Mouse (Mus musculus) natural killer cell, adult 2 months (primary cell): ENCODE results near the gene Shank2.

Experiments used
- DNase-seq, 2 experiments: peaks; one replicate each; pipeline ENCODE4 v3.0.0; 2022; ENCODE audit warnings: low spot score in 2 of 2

The Shank2 gene

GRCm38 (mm10) chr7:144106352-144107011, 104.8 kb downstream of the Shank2 start:
- DNase-seq, result no peak

- DNase-seq, result no peak
Observed at GRCm38 (mm10) chr7:144108141-144108540, 106.4 kb downstream of the Shank2 start.

GRCm38 (mm10) chr7:144111026-144111604, 109.4 kb downstream of the Shank2 start:
- DNase-seq, result no peak

- DNase-seq, result no peak
Observed at GRCm38 (mm10) chr7:144111981-144112380, 110.3 kb downstream of the Shank2 start.

GRCm38 (mm10) chr7:144114230-144114629, 112.5 kb downstream of the Shank2 start:
- no peak for DNase-seq

- DNase-seq, result no peak
Observed at GRCm38 (mm10) chr7:144119562-144119961, 117.8 kb downstream of the Shank2 start.

GRCm38 (mm10) chr7:144132699-144133387, 131.1 kb downstream of the Shank2 start:
- no peak for DNase-seq

GRCm38 (mm10) chr7:144133388-144133998, 131.8 kb downstream of the Shank2 start:
- DNase-seq, result no peak

GRCm38 (mm10) chr7:144134699-144135098, 133.0 kb downstream of the Shank2 start:
- DNase-seq, result no peak

GRCm38 (mm10) chr7:144137827-144138226, 136.1 kb downstream of the Shank2 start:
- no peak for DNase-seq

- DNase-seq, result no peak
Observed at GRCm38 (mm10) chr7:144138476-144138875, 136.7 kb downstream of the Shank2 start.

GRCm38 (mm10) chr7:144139691-144140090, 138.0 kb downstream of the Shank2 start:
- DNase-seq, result no peak

GRCm38 (mm10) chr7:144140470-144140869, 138.7 kb downstream of the Shank2 start:
- DNase-seq, result no peak

- DNase-seq, result no peak
Observed at GRCm38 (mm10) chr7:144142036-144142435, 140.3 kb downstream of the Shank2 start.

- DNase-seq, result no peak
Observed at GRCm38 (mm10) chr7:144143941-144144340, 142.2 kb downstream of the Shank2 start.

GRCm38 (mm10) chr7:144148111-144148510, 146.4 kb downstream of the Shank2 start:
- DNase-seq, result no peak

- no peak for DNase-seq
Observed at GRCm38 (mm10) chr7:144153124-144153523, 151.4 kb downstream of the Shank2 start.

- no peak for DNase-seq
Observed at GRCm38 (mm10) chr7:144153682-144154081, 152.0 kb downstream of the Shank2 start.

GRCm38 (mm10) chr7:144157936-144158335, 156.2 kb downstream of the Shank2 start:
- DNase-seq, result no peak

- DNase-seq, result no peak
Observed at GRCm38 (mm10) chr7:144159556-144159955, 157.8 kb downstream of the Shank2 start.

- DNase-seq, result no peak
Observed at GRCm38 (mm10) chr7:144160066-144160465, 158.3 kb downstream of the Shank2 start.

- DNase-seq, result no peak
Observed at GRCm38 (mm10) chr7:144160646-144161249, 159.0 kb downstream of the Shank2 start.
